8 mouse cellular contexts compared by ENCODE assay signal in genomic region chr12:75734167-75734566, GRCm38 (mm10). TPM values are rescaled to one million over a fixed set of nuclear protein-coding genes. Genes with fewer than 3 reads are reported as not detected.
DNase-seq lines count a peak whose midpoint lies in the region; ATAC-seq and TF ChIP-seq lines count a peak whose summit lies in the region.

No protein-coding gene starts in this region.

- peak overlapping the region; percentile 76 for H3K4me3 ChIP-seq in heart, embryonic 12.5 days
- peak overlapping the region; percentile 94 for H3K4me3 ChIP-seq in forebrain, embryonic 15.5 days
- H3K4me3 ChIP-seq in limb, embryonic 14.5 days (replicated peaks; ENCODE audit: low read length), result peak overlapping the region; percentile 90
- H3K4me3 ChIP-seq in neural tube, embryonic 15.5 days (replicated peaks), result peak overlapping the region; percentile 80

- H3K9ac ChIP-seq in heart, embryonic 12.5 days, result peak overlapping the region; percentile 92
- peak overlapping the region; percentile 94 for H3K9ac ChIP-seq in forebrain, embryonic 15.5 days (replicated peaks)
- H3K9ac ChIP-seq in limb, embryonic 14.5 days (ENCODE audit: low read depth, low read length, severe bottlenecking), result peak overlapping the region; percentile 94
- H3K9ac ChIP-seq in neural tube, embryonic 15.5 days (replicated peaks), result peak overlapping the region; percentile 94

- 19% methylated on average over 10 of the region's 10 CpGs for WGBS in heart, embryonic 12.5 days
- WGBS in forebrain, embryonic 15.5 days, result 19% methylated on average over 10 of the region's 10 CpGs
- 4% methylated on average over 10 of the region's 10 CpGs for WGBS in limb, embryonic 14.5 days
- WGBS in neural tube, embryonic 15.5 days, result 15% methylated on average over 10 of the region's 10 CpGs

- intact Hi-C loops in heart, postnatal 14 days (cut with DNase I), result loop anchor here (5.0 kb wide), 1 partner anchor 38 kb away; no protein-coding TSS in a partner anchor

- H3K27ac ChIP-seq in heart, embryonic 12.5 days (ENCODE audit: poor library complexity, severe bottlenecking), result no peak overlapping the region
- H3K27ac ChIP-seq in forebrain, embryonic 15.5 days (replicated peaks), result no peak overlapping the region
- no peak overlapping the region for H3K27ac ChIP-seq in limb, embryonic 14.5 days (replicated peaks; ENCODE audit: low read depth, low read length)
- no peak overlapping the region for H3K27ac ChIP-seq in neural tube, embryonic 15.5 days (replicated peaks)

- DNase-seq in heart, postnatal 14 days, result no peak
- DNase-seq in NIH3T3 (ENCODE audit: low read depth), result peak; percentile 57
- no peak for DNase-seq in limb, embryonic 14.5 days (ENCODE audit: low spot score)
- DNase-seq in adrenal gland, postnatal 4 days (ENCODE audit: low spot score in 2 of 2), result no peak
- no peak for DNase-seq in adrenal gland, postnatal 10 days

- no peaks in the 10 kb centered on the region for H3K9me3 ChIP-seq in heart, embryonic 12.5 days (replicated peaks)
- no peaks in the 10 kb centered on the region for H3K9me3 ChIP-seq in forebrain, embryonic 15.5 days
- H3K9me3 ChIP-seq in limb, embryonic 14.5 days (ENCODE audit: control insufficient read depth, low read length), result no peaks in the 10 kb centered on the region
- H3K9me3 ChIP-seq in neural tube, embryonic 15.5 days (replicated peaks), result no peaks in the 10 kb centered on the region

- no peak for TF ChIP-seq POLR2A in limb, embryonic 14.5 days (IDR thresholded peaks at IDR 0.05; ENCODE audit: borderline replicate concordance, extremely low read depth, insufficient read depth, insufficient read length)

- no peaks in the 10 kb centered on the region for H3K27me3 ChIP-seq in heart, embryonic 12.5 days (replicated peaks)
- H3K27me3 ChIP-seq in forebrain, embryonic 15.5 days, result no peaks in the 10 kb centered on the region
- no peaks in the 10 kb centered on the region for H3K27me3 ChIP-seq in limb, embryonic 14.5 days (ENCODE audit: control insufficient read depth, insufficient read depth, low read length)
- peaks cover 9% of the 10 kb centered on the region; the same call in 1 of the 2 replicates for H3K27me3 ChIP-seq in neural tube, embryonic 15.5 days (replicated peaks)

- peaks cover 10% of the 10 kb centered on the region; the same call in 1 of the 2 replicates for H3K4me1 ChIP-seq in heart, embryonic 12.5 days (replicated peaks)
- peaks cover 30% of the 10 kb centered on the region for H3K4me1 ChIP-seq in forebrain, embryonic 15.5 days
- peaks cover 14% of the 10 kb centered on the region; the same call in 1 of the 2 replicates for H3K4me1 ChIP-seq in limb, embryonic 14.5 days (ENCODE audit: control insufficient read depth, insufficient read depth, low read length)
- H3K4me1 ChIP-seq in neural tube, embryonic 15.5 days, result peaks cover 31% of the 10 kb centered on the region

- H3K4me2 ChIP-seq in heart, embryonic 12.5 days, result peak overlapping the region; percentile 98
- H3K4me2 ChIP-seq in forebrain, embryonic 15.5 days (replicated peaks), result peak overlapping the region; percentile 91
- peak overlapping the region; percentile 74 for H3K4me2 ChIP-seq in limb, embryonic 14.5 days (replicated peaks; ENCODE audit: low read depth, low read length, severe bottlenecking)
- H3K4me2 ChIP-seq in neural tube, embryonic 15.5 days, result peak overlapping the region; percentile 97

- no peaks in the 10 kb centered on the region for H3K36me3 ChIP-seq in heart, embryonic 12.5 days
- H3K36me3 ChIP-seq in forebrain, embryonic 15.5 days, result no peaks in the 10 kb centered on the region
- no peaks in the 10 kb centered on the region for H3K36me3 ChIP-seq in limb, embryonic 14.5 days (ENCODE audit: control insufficient read depth, insufficient read depth, low read length)
- H3K36me3 ChIP-seq in neural tube, embryonic 15.5 days, result no peaks in the 10 kb centered on the region

- no peak for ATAC-seq in heart, embryonic 12.5 days (ENCODE audit: insufficient number of reproducible peaks, low FRiP score)
- no peak for ATAC-seq in forebrain, embryonic 15.5 days (replicated peaks)
- ATAC-seq in limb, embryonic 14.5 days (ENCODE audit: low FRiP score, low read depth), result no peak
- no peak for ATAC-seq in neural tube, embryonic 15.5 days (ENCODE audit: low FRiP score)

RNA-seq across cellular contexts. Expression of gene Sgpp1, which starts 1.4 kb away (rescaled TPM):
- 24.0 and 25.4 TPM in 2 replicates for polyA plus RNA-seq in heart, embryonic 12.5 days (2016; fragmentation: Nextera tagmentation; extraction: Ambion mirVana)
- 10 to 100 TPM; 17.9 TPM for total RNA-seq in heart, postnatal 14 days (2021)
- polyA plus RNA-seq in forebrain, embryonic 15.5 days (2015; fragmentation: Nextera tagmentation; extraction: Ambion mirVana), result 14.8 and 15.8 TPM in 2 replicates
- polyA plus RNA-seq in limb, embryonic 14.5 days (2012; rRNA removed), result 18.4 and 22.4 TPM in 2 replicates
- 29.4 and 36.8 TPM in 2 replicates for polyA plus RNA-seq in limb, embryonic 14.5 days (2014; fragmentation: Nextera tagmentation; extraction: Ambion mirVana)
- polyA plus RNA-seq in neural tube, embryonic 15.5 days (2015; fragmentation: Nextera tagmentation; extraction: Ambion mirVana), result 11.6 and 13.8 TPM in 2 replicates
- 10 to 100 TPM; 62.7 to 65.8 TPM for total RNA-seq in adrenal gland, postnatal 4 days (2021)
- 10 to 100 TPM; 42.7 to 57.5 TPM for total RNA-seq in adrenal gland, postnatal 10 days (2021)
